Mouse (Mus musculus) kidney, adult 11 months (tissue): Measurements from ENCODE around the gene Nbea.
"Not testable (repeated sequence)": the region's sequence is repeated elsewhere in the genome, so short reads cannot be mapped to it uniquely, and the experiment has no call there.

Source experiments
- DNase-seq: peaks from one replicate; pipeline ENCODE4 v3.0.0; 2022

Nbea gene

GRCm38 (mm10) chr3:56018494-56018893 is 165.0 kb downstream of the Nbea start:
- no peak for DNase-seq

- DNase-seq, result no peak
These were observed 172.4 kb downstream of the Nbea start for GRCm38 (mm10) chr3:56011132-56011531.

GRCm38 (mm10) chr3:56007991-56008390 is 175.5 kb downstream of the Nbea start:
- DNase-seq, result peak; percentile 29

GRCm38 (mm10) chr3:56000259-56000658 is 183.2 kb downstream of the Nbea start:
- no peak for DNase-seq

- no peak for DNase-seq
These were observed 205.1 kb downstream of the Nbea start for GRCm38 (mm10) chr3:55978361-55978760.

- DNase-seq, result not testable (repeated sequence)
These were observed 206.5 kb downstream of the Nbea start for GRCm38 (mm10) chr3:55976986-55977385.

- DNase-seq, result no peak
These were observed 217.8 kb downstream of the Nbea start for GRCm38 (mm10) chr3:55965723-55966156.

GRCm38 (mm10) chr3:55963032-55963431 is 220.5 kb downstream of the Nbea start:
- no peak for DNase-seq

GRCm38 (mm10) chr3:55949994-55950393 is 233.5 kb downstream of the Nbea start:
- no peak for DNase-seq

- no peak for DNase-seq
These were observed 234.4 kb downstream of the Nbea start for GRCm38 (mm10) chr3:55949148-55949547.

- DNase-seq, result no peak
These were observed 256.2 kb downstream of the Nbea start for GRCm38 (mm10) chr3:55927343-55927742.

GRCm38 (mm10) chr3:55909290-55909689 is 274.2 kb downstream of the Nbea start:
- no peak for DNase-seq

- DNase-seq, result no peak
These were observed 292.9 kb downstream of the Nbea start for GRCm38 (mm10) chr3:55890574-55890973.

- no peak for DNase-seq
These were observed 294.3 kb downstream of the Nbea start for GRCm38 (mm10) chr3:55889227-55889626.

GRCm38 (mm10) chr3:55887829-55888210 is 295.7 kb downstream of the Nbea start:
- DNase-seq, result no peak

GRCm38 (mm10) chr3:55887193-55887828 is 296.2 kb downstream of the Nbea start:
- no peak for DNase-seq

GRCm38 (mm10) chr3:55872944-55873924 is 310.3 kb downstream of the Nbea start:
- no peak for DNase-seq

- no peak for DNase-seq
These were observed 331.0 kb downstream of the Nbea start for GRCm38 (mm10) chr3:55852488-55852887.

GRCm38 (mm10) chr3:55847115-55847514 is 336.4 kb downstream of the Nbea start:
- DNase-seq, result no peak

GRCm38 (mm10) chr3:55837188-55837587 is 346.3 kb downstream of the Nbea start:
- DNase-seq, result no peak

GRCm38 (mm10) chr3:55835207-55835606 is 348.3 kb downstream of the Nbea start:
- no peak for DNase-seq

GRCm38 (mm10) chr3:55830226-55830625 is 353.3 kb downstream of the Nbea start:
- no peak for DNase-seq

GRCm38 (mm10) chr3:55828481-55829256 is 354.8 kb downstream of the Nbea start:
- DNase-seq, result no peak
